Mouse (Mus musculus) heart, adult 2 months (tissue): Measurements from ENCODE around the gene Snx25. TPM values are rescaled to one million over a fixed set of nuclear protein-coding genes. Genes with fewer than 3 reads are reported as not detected.

Experiments used
- DNase-seq, 2 experiments: peaks; one replicate each; pipeline ENCODE4 v3.0.0; 2021
- H3K27ac ChIP-seq: fragments of 200-600 bp; 2 replicates; pipeline ENCODE4 v1.8.1; 2022
- H3K27me3 ChIP-seq: fragments of 200-500 bp; 2 replicates; pipeline ENCODE4 v1.6.1; 2012; ENCODE audit warnings: mild to moderate bottlenecking, low read length, inconsistent platforms, mixed read lengths; ENCODE audit not compliant: control insufficient read depth, insufficient read depth
- H3K36me3 ChIP-seq: fragments of 200-500 bp; 2 replicates; pipeline ENCODE4 v1.6.1; 2012; ENCODE audit warnings: low read length, inconsistent platforms; ENCODE audit not compliant: control insufficient read depth, insufficient read depth
- H3K4me1 ChIP-seq: fragments of 200-500 bp; 2 replicates; pipeline ENCODE4 v1.6.1; 2011; ENCODE audit warnings: low read length; ENCODE audit not compliant: control insufficient read depth, insufficient read depth
- H3K4me3 ChIP-seq: fragments of 200-600 bp; 2 replicates; pipeline ENCODE4 v1.8.1; 2022
- H3K79me2 ChIP-seq: fragments of 200-500 bp; replicated peaks from 2 replicates; pipeline ENCODE4 v1.6.1; 2012; ENCODE audit warnings: mild to moderate bottlenecking, inconsistent platforms, low read length, moderate library complexity, mixed read lengths; ENCODE audit not compliant: control insufficient read depth, insufficient read depth
- H3K9ac ChIP-seq: fragments of 200-500 bp; 2 replicates; pipeline ENCODE4 v1.6.1; 2012; ENCODE audit warnings: low read depth, mild to moderate bottlenecking, control low read depth, inconsistent platforms, low read length, mixed read lengths
- CTCF ChIP-seq: fragments of 200-600 bp; IDR thresholded peaks from 2 replicates; pipeline ENCODE4 v1.8.1; 2022; ENCODE audit warnings: antibody characterized with exemption, mild to moderate bottlenecking, moderate library complexity
- EP300 ChIP-seq: fragments of 200-500 bp; IDR thresholded peaks from 2 replicates; pipeline ENCODE4 v1.6.1; 2011; ENCODE audit warnings: low read depth, low read length, control low read depth; ENCODE audit not compliant: insufficient read depth
- POLR2A ChIP-seq: fragments of 200-500 bp; IDR thresholded peaks from 2 replicates; pipeline ENCODE4 v1.6.1; 2011; ENCODE audit warnings: mild to moderate bottlenecking, low read depth, low read length, control low read depth; ENCODE audit not compliant: insufficient read depth
- WGBS: fragments of 180-500 bp; shearing (Covaris S2); methylation state at CpG from one replicate; pipeline ENCODE4 v1.1.7; 2018; 5-methylcytosine and 5-hydroxymethylcytosine counted together
- intact Hi-C: fragments of 180-260 bp; cut with DNase I; formaldehyde crosslinking; loops from one replicate; pipeline ENCODE4 v1.15.1; 2025
- long read RNA-seq: library from polyadenylated mRNA; stranded (forward); transcript quantifications from one replicate; pipeline ENCODE4 v2.0.0, GENCODE M21; 2021
- polyA plus RNA-seq: library from polyadenylated mRNA; depleted of rRNA; stranded (reverse); fragments of >200 nt; gene quantifications from 2 replicates; pipeline ENCODE4 v1.2.3, GENCODE M21; 2012; rRNA removed
- total RNA-seq, 2 experiments: library from RNA; stranded (reverse); gene quantifications; 2 replicates each; pipeline ENCODE4 v1.2.3; 2021

The Snx25 gene
- total RNA-seq (1 to 10 TPM; 7.1 to 8.8 TPM), polyA plus RNA-seq (3.2 and 5.7 TPM in 2 replicates)
- long read RNA-seq, transcript Snx25-203 (19 exons, 3,445 nt) = major isoform, 9 of 18 reads
- long read RNA-seq, partial matches to known transcripts = 3 of 18 reads
- long read RNA-seq, other reads (novel, unspliced or antisense) = 6 of 18 reads

DNA sequence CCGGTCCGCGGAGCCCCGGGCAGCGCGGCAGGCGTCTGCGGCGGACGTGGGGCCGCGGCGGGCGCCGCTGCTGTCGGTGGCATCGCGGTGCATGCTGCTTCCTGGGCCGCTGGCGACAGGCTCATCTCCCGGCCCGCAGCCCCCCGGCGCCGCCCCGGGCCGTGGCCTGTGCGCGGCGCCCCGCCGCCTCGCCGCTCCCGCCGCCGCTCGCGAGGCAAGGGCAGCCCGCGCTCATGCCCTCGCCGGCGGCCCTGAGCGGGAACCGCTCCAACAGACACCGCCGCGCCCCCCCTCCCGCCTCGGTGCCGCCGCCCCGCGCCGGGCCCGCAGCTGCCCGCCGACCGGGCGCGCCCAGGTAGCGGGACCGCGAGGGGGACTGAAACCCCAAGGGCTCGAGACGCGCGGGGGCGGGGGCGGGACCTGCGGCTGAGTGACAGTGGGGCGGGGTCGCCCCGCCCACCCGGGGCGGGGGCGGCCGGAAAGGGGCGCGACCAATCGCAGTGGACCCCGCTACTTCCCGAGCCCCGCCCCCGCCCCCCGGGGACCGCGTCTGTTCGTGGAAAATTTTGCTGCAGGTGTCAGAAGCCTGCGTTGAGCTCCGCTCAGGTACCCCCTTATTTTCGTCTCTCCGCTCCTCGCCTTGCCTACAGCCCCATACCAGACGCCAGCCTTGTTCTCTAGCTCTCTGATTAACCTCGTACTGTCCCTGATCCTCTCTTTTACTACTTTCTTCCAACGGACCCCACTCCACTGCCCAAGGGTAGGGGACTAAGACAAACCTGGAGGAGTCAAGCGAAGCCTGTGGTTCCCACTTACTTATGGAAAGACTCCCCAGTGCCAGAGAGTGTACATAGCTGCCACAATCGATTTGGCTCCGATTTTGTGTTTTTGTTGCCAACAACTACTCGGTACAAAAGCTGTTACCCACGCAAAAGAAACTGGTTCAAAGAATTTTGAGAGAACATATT is at the start of gene Snx25:
Snx25 (minus strand) TSS at position 96 of the 968 bp plus-strand sequence.
- peak; percentile 92 for DNase-seq
- intact Hi-C loops = loop anchor here (1.0 kb wide), 1 partner anchor 11 kb away; no protein-coding TSS in a partner anchor
- TF ChIP-seq POLR2A = no peak
- Histone ChIP-seq H3K27me3 (no peaks in the 10 kb centered on the region), H3K4me3 (peak within 1 kb of the TSS; percentile 72), H3K9ac (peak within 1 kb of the TSS; percentile 97), H3K36me3 (peaks cover 2% of the 10 kb centered on the region), H3K27ac (peak within 1 kb of the TSS; percentile 61), H3K4me1 (peaks cover 4% of the 10 kb centered on the region), H3K79me2 (no peaks in the 10 kb centered on the region)
- WGBS = 2% methylated on average over 88 of the region's 103 CpGs

DNA sequence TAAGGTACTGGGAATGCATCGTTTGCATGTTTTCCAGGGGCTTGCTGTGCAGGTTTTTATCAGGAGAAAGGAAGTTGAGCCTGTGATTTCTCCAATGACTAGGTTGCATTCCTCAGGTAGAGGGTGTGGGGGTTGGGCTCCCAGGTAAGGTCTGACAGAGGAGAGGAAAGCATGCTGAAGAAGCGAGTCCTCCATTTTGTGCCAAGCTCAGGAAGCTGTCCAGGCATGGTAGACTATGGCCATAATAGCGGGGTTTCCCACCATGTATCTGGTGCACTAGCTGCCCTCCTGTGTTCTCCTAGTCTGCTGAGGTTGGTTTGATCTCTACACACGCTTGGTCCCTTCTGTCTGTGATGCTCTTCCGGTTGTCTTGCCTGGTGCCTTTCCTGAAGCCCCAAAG is 45.7 kb upstream of the Snx25 start:
- intact Hi-C loops = no loop called here
- 87% methylated on average over 5 of the region's 5 CpGs for WGBS

DNA sequence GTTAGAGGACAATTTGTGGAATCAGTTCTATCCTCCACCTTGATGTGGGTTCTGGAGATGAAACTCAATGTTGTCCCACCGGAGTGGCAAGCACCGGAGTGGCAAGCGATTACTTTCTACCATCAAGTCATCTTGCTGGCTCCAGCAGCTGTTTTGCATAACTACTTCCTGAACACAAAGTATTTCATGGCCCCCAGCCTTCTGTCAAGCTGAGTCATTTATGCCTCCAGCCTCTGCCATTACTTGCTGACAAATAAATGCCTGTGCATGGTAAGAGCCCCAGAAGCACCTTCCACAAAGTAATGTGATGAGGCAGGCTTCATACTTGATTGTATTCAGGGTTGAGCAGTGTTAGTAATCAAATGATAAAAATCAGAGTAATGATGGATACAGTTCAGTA is 44.9 kb upstream of the Snx25 start:
- intact Hi-C loops = no loop called here
- TF ChIP-seq EP300 (no peak), CTCF (no peak), POLR2A (no peak)
- no peak for DNase-seq
- H3K27me3 ChIP-seq = no peaks in the 10 kb centered on the region
- no peaks in the 10 kb centered on the region for H3K36me3 ChIP-seq
- H3K4me3 ChIP-seq = no peak overlapping the region
- 85% methylated on average over 3 of the region's 3 CpGs for WGBS
- H3K9ac ChIP-seq = no peak overlapping the region
- H3K79me2 ChIP-seq = no peaks in the 10 kb centered on the region
- no peak overlapping the region for H3K27ac ChIP-seq
- no peaks in the 10 kb centered on the region for H3K4me1 ChIP-seq

More for the DNA sequence above, 45.7 kb upstream of the Snx25 start:
- no peak for TF ChIP-seq CTCF
- TF ChIP-seq POLR2A = no peak
- no peak for TF ChIP-seq EP300
- no peak for DNase-seq
- Histone ChIP-seq H3K27ac (no peak overlapping the region), H3K79me2 (no peaks in the 10 kb centered on the region), H3K27me3 (no peaks in the 10 kb centered on the region), H3K4me1 (no peaks in the 10 kb centered on the region), H3K9ac (no peak overlapping the region), H3K36me3 (no peaks in the 10 kb centered on the region), H3K4me3 (no peak overlapping the region)

DNA sequence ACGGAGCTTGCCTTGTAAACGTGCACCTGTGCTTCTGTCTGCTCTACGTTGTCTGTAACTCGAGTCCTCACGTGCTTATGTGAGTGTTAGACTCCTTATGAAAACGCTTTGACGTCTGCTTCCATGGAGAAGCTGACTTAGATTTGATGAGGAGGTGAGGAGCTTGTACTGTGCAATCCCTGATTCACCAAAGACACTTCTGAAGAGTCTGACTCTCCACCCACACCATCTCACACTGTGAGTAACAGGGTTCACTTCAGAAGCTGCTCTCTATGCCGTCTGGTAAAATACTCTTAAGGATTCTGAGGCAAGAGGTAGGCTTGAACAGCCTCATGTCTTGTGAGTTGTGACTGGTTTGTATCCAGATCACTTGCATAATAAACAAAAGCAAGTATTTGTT is 41.1 kb upstream of the Snx25 start:
- intact Hi-C loops = no loop called here

DNA sequence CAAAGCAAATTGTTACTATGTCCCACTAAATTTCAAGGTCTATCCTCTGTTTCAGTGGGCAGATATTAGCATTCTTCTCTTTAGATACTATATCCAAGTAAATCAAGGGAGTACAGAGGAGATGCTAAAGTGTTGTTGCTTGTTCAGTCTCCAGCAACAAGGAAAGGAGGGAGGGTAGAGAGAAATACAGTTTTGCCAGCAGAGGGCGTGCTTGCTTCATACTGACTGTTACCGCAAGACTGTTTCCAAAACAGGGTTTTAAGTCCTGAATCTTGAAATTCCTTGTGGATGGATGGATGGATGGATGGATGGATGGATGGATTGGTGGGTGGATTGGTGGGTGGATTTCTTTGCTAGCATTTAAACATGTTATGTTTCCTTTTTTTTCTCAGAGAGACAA is 33.4 kb upstream of the Snx25 start:
- no peaks in the 10 kb centered on the region for H3K4me1 ChIP-seq
- no peaks in the 10 kb centered on the region for H3K79me2 ChIP-seq
- WGBS = 9% methylated on average over 2 of the region's 2 CpGs
- H3K9ac ChIP-seq = no peak overlapping the region
- H3K4me3 ChIP-seq = no peak overlapping the region
- no peak overlapping the region for H3K27ac ChIP-seq
- peaks cover 2% of the 10 kb centered on the region; the same call in 1 of the 2 replicates for H3K36me3 ChIP-seq
- TF ChIP-seq CTCF = peak; percentile 84
- no peak for TF ChIP-seq EP300
- no peak for TF ChIP-seq POLR2A
- DNase-seq = peak; percentile 24 to 62
- no peaks in the 10 kb centered on the region for H3K27me3 ChIP-seq
- intact Hi-C loops = loop anchor here (1.0 to 10.0 kb wide), 4 partner anchors 52 to 359 kb away; no protein-coding TSS in a partner anchor

More for the DNA sequence above, 41.1 kb upstream of the Snx25 start:
- Histone ChIP-seq H3K4me1 (no peaks in the 10 kb centered on the region), H3K4me3 (no peak overlapping the region), H3K79me2 (no peaks in the 10 kb centered on the region), H3K36me3 (no peaks in the 10 kb centered on the region), H3K9ac (no peak overlapping the region), H3K27me3 (no peaks in the 10 kb centered on the region), H3K27ac (no peak overlapping the region)
- 82% methylated on average over 8 of the region's 8 CpGs for WGBS
- TF ChIP-seq POLR2A (no peak), CTCF (no peak), EP300 (no peak)
- no peak for DNase-seq

DNA sequence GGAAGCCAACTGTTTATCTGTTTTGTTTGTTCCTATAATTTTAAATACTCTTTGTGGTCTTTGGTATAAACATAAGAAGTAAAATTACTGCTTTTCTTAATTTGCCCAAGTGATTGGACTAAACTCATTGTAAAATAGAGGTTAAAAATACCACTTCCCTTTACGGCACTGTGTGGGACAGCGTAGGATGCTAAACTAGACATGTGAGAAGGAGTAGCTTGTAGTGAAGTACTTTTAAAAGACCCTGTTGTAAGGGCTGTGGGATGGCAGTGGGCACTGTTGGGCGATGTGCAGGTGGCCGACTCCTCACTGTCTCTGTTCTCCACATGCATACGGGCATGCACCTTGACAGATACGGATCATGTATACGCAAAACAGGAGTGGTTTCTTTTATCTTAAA is 28.2 kb upstream of the Snx25 start:
- Histone ChIP-seq H3K9ac (no peak overlapping the region), H3K4me3 (no peak overlapping the region), H3K36me3 (peaks cover 2% of the 10 kb centered on the region), H3K27me3 (no peaks in the 10 kb centered on the region), H3K79me2 (no peaks in the 10 kb centered on the region), H3K27ac (no peak overlapping the region), H3K4me1 (no peaks in the 10 kb centered on the region)
- WGBS = 96% methylated on average over 7 of the region's 7 CpGs
- DNase-seq = no peak
- intact Hi-C loops = loop anchor here (10.0 kb wide), 1 partner anchor 365 kb away; no protein-coding TSS in a partner anchor
- TF ChIP-seq POLR2A = no peak
- TF ChIP-seq CTCF = no peak
- TF ChIP-seq EP300 = no peak
